Mouse (Mus musculus): ENCODE results near the gene Lman1l. TPM values are rescaled to one million over a fixed set of nuclear protein-coding genes. Genes with fewer than 3 reads are reported as not detected.

Gene Lman1l
- total RNA-seq, 2 experiments from 2014 or later, result not detected

GRCm38 (mm10) chr9:57557215-57557614, 63.4 kb downstream of the Lman1l start:
- no peak for ATAC-seq (replicated peaks; ENCODE audit: low FRiP score, poor library complexity, severe bottlenecking)

Other genes starting within 250 kb of the Lman1l start
- 1.3 and 4.8 TPM in 2 replicates for gene Ppcdc, start 180.7 kb downstream of the Lman1l start, total RNA-seq (2015; ENCODE audit: low replicate concordance)
- 4.3 and 5.4 TPM in 2 replicates for gene Ppcdc, start 180.7 kb downstream of the Lman1l start, total RNA-seq (2017; ENCODE audit: low replicate concordance)
- gene Scamp5, start 152.7 kb downstream of the Lman1l start, total RNA-seq (2015; ENCODE audit: low replicate concordance), result 1.0 TPM in 1 of 2 replicates, not detected in the other
- 0.14 and 0.17 TPM in 2 replicates for gene Scamp5, start 152.7 kb downstream of the Lman1l start, total RNA-seq (2017; ENCODE audit: low replicate concordance)
- gene Rpp25, start 116.7 kb downstream of the Lman1l start, total RNA-seq (2015; ENCODE audit: low replicate concordance), result not detected in 2 replicates
- gene Rpp25, start 116.7 kb downstream of the Lman1l start, total RNA-seq (2017; ENCODE audit: low replicate concordance), result not detected in 2 replicates
- 134 and 146 TPM in 2 replicates for gene Cox5a, start 99.5 kb downstream of the Lman1l start, total RNA-seq (2015; ENCODE audit: low replicate concordance)
- gene Cox5a, start 99.5 kb downstream of the Lman1l start, total RNA-seq (2017; ENCODE audit: low replicate concordance), result 23.7 and 45.9 TPM in 2 replicates
- 0.19 and 0.42 TPM in 2 replicates for gene Fam219b, start 83.2 kb downstream of the Lman1l start, total RNA-seq (2015; ENCODE audit: low replicate concordance)
- gene Fam219b, start 83.2 kb downstream of the Lman1l start, total RNA-seq (2017; ENCODE audit: low replicate concordance), result 4.2 and 4.7 TPM in 2 replicates
- gene Mpi, start 68.0 kb downstream of the Lman1l start, total RNA-seq (2015; ENCODE audit: low replicate concordance), result 2.7 and 12.9 TPM in 2 replicates
- gene Mpi, start 68.0 kb downstream of the Lman1l start, total RNA-seq (2017; ENCODE audit: low replicate concordance), result 2.8 and 5.9 TPM in 2 replicates
- 25.4 and 27.0 TPM in 2 replicates for gene Scamp2, start 59.8 kb downstream of the Lman1l start, total RNA-seq (2015; ENCODE audit: low replicate concordance)
- 13.1 and 13.7 TPM in 2 replicates for gene Scamp2, start 59.8 kb downstream of the Lman1l start, total RNA-seq (2017; ENCODE audit: low replicate concordance)
- 1.5 TPM in 1 of 2 replicates, not detected in the other for gene Ulk3, start 31.3 kb downstream of the Lman1l start, total RNA-seq (2015; ENCODE audit: low replicate concordance)
- gene Ulk3, start 31.3 kb downstream of the Lman1l start, total RNA-seq (2017; ENCODE audit: low replicate concordance), result 0.28 TPM in 1 of 2 replicates, not detected in the other
- gene Cplx3, start 14.5 kb downstream of the Lman1l start, total RNA-seq (2015; ENCODE audit: low replicate concordance), result not detected in 2 replicates
- 0.34 TPM in 1 of 2 replicates, not detected in the other for gene Cplx3, start 14.5 kb downstream of the Lman1l start, total RNA-seq (2017; ENCODE audit: low replicate concordance)
- 31.6 and 44.6 TPM in 2 replicates for gene Csk, start 32.9 kb upstream of the Lman1l start, total RNA-seq (2015; ENCODE audit: low replicate concordance)
- 12.1 and 40.8 TPM in 2 replicates for gene Csk, start 32.9 kb upstream of the Lman1l start, total RNA-seq (2017; ENCODE audit: low replicate concordance)
- not detected in 2 replicates for gene Cyp1a2, start 62.9 kb upstream of the Lman1l start, total RNA-seq (2015; ENCODE audit: low replicate concordance)
- gene Cyp1a2, start 62.9 kb upstream of the Lman1l start, total RNA-seq (2017; ENCODE audit: low replicate concordance), result not detected in 2 replicates
- not detected in 2 replicates for gene Cyp1a1, start 67.2 kb upstream of the Lman1l start, total RNA-seq (2015; ENCODE audit: low replicate concordance)
- gene Cyp1a1, start 67.2 kb upstream of the Lman1l start, total RNA-seq (2017; ENCODE audit: low replicate concordance), result not detected in 2 replicates
- 2.9 and 3.3 TPM in 2 replicates for gene Edc3, start 87.8 kb upstream of the Lman1l start, total RNA-seq (2015; ENCODE audit: low replicate concordance)
- 1.5 and 6.7 TPM in 2 replicates for gene Edc3, start 87.8 kb upstream of the Lman1l start, total RNA-seq (2017; ENCODE audit: low replicate concordance)
- gene Clk3, start 145.1 kb upstream of the Lman1l start, total RNA-seq (2015; ENCODE audit: low replicate concordance), result 234 and 296 TPM in 2 replicates
- 403 and 420 TPM in 2 replicates for gene Clk3, start 145.1 kb upstream of the Lman1l start, total RNA-seq (2017; ENCODE audit: low replicate concordance)
- 1.9 and 4.6 TPM in 2 replicates for gene Arid3b, start 216.0 kb upstream of the Lman1l start, total RNA-seq (2015; ENCODE audit: low replicate concordance)
- gene Arid3b, start 216.0 kb upstream of the Lman1l start, total RNA-seq (2017; ENCODE audit: low replicate concordance), result 2.5 TPM in 2 replicates

All from erythroblast, adult 5-6 weeks (primary cell).